Mouse (Mus musculus) embryonic facial prominence, embryonic 15.5 days (tissue): ENCODE data around the gene Dexi. TPM values are rescaled to one million over a fixed set of nuclear protein-coding genes. Genes with fewer than 3 reads are reported as not detected.

Experiments used
- ATAC-seq: fragments of 200-750 bp; cut with Nextera tagmentation; 2 replicates; pipeline ENCODE4 v1.8.0; 2017; ENCODE audit warnings: low read depth, moderate TSS enrichment; ENCODE audit not compliant: insufficient number of reproducible peaks, low FRiP score, low TSS enrichment
- H3K27ac ChIP-seq: fragments of 300-500 bp; sonication (generic); replicated peaks from 2 replicates; pipeline ENCODE4 v1.5.1; 2015; ENCODE audit warnings: mild to moderate bottlenecking, inconsistent platforms
- H3K27me3 ChIP-seq: fragments of 300-500 bp; sonication (generic); 2 replicates; pipeline ENCODE4 v1.6.1; 2015; ENCODE audit warnings: inconsistent platforms
- H3K36me3 ChIP-seq: fragments of 300-500 bp; sonication (generic); 2 replicates; pipeline ENCODE4 v1.6.1; 2015; ENCODE audit warnings: mild to moderate bottlenecking, inconsistent platforms
- H3K4me1 ChIP-seq: fragments of 300-500 bp; sonication (generic); 2 replicates; pipeline ENCODE4 v1.6.1; 2015; ENCODE audit warnings: inconsistent platforms
- H3K4me2 ChIP-seq: fragments of 300-500 bp; sonication (generic); replicated peaks from 2 replicates; pipeline ENCODE4 v1.6.1; 2015; ENCODE audit warnings: mild to moderate bottlenecking, inconsistent platforms
- H3K4me3 ChIP-seq: fragments of 300-500 bp; sonication (generic); replicated peaks from 2 replicates; pipeline ENCODE4 v1.5.1; 2015; ENCODE audit warnings: mild to moderate bottlenecking, inconsistent platforms
- H3K9ac ChIP-seq: fragments of 300-500 bp; sonication (generic); 2 replicates; pipeline ENCODE4 v1.6.1; 2015; ENCODE audit warnings: inconsistent platforms
- H3K9me3 ChIP-seq: fragments of 300-500 bp; sonication (generic); replicated peaks from 2 replicates; pipeline ENCODE4 v1.6.1; 2016; ENCODE audit warnings: inconsistent platforms
- whole genome bisulfite sequencing: fragments of 180-500 bp; shearing (Covaris S2); methylation state at CpG from one replicate; pipeline ENCODE4 v1.1.7; 2015; 5-methylcytosine and 5-hydroxymethylcytosine counted together
- polyA plus RNA-seq: library from polyadenylated mRNA; unstranded; fragments of >200 nt; fragmentation: Nextera tagmentation; extraction: Ambion mirVana; gene quantifications from 2 replicates; pipeline ENCODE4 v1.2.1, GENCODE M21; 2015

Gene Dexi
- polyA plus RNA-seq, 1 experiment from 2014 or later = 26.5 TPM

- no peaks in the 10 kb centered on the region for H3K9me3 ChIP-seq
- 91% methylated on average over 4 of the region's 4 CpGs for WGBS
- ATAC-seq = no peak
- peaks cover 24% of the 10 kb centered on the region for H3K36me3 ChIP-seq
- H3K27me3 ChIP-seq = no peaks in the 10 kb centered on the region
- H3K9ac ChIP-seq = no peak overlapping the region
- H3K4me2 ChIP-seq = no peak overlapping the region
- 0 out of 2 replicates have a peak, but pooled peaks cover 7% of the 10 kb centered on the region for H3K4me1 ChIP-seq
- H3K27ac ChIP-seq = no peak overlapping the region
- no peak overlapping the region for H3K4me3 ChIP-seq
Observed at GRCm38 (mm10) chr16:10567153-10567552, 24.3 kb upstream of the Dexi start.

- peak; percentile 67 for ATAC-seq
- 0 out of 2 replicates have a peak, but pooled peaks cover 7% of the 10 kb centered on the region for H3K4me1 ChIP-seq
- H3K4me2 ChIP-seq = no peak overlapping the region
- no peak overlapping the region for H3K27ac ChIP-seq
- 37% methylated on average over 4 of the region's 4 CpGs for WGBS
- H3K4me3 ChIP-seq = no peak overlapping the region
- H3K27me3 ChIP-seq = no peaks in the 10 kb centered on the region
- H3K9ac ChIP-seq = no peak overlapping the region
- no peaks in the 10 kb centered on the region for H3K9me3 ChIP-seq
- H3K36me3 ChIP-seq = peaks cover 24% of the 10 kb centered on the region
Observed at GRCm38 (mm10) chr16:10565278-10565885, 22.5 kb upstream of the Dexi start.

- WGBS = 80% methylated on average over 8 of the region's 8 CpGs
- H3K9ac ChIP-seq = no peak overlapping the region
- ATAC-seq = no peak
Observed at GRCm38 (mm10) chr16:10559991-10560390, 17.1 kb upstream of the Dexi start.

GRCm38 (mm10) chr16:10553858-10554257, 11.0 kb upstream of the Dexi start:
- Histone ChIP-seq H3K36me3 (no peaks in the 10 kb centered on the region), H3K9ac (no peak overlapping the region), H3K27ac (no peak overlapping the region), H3K27me3 (no peaks in the 10 kb centered on the region), H3K4me1 (peaks cover 12% of the 10 kb centered on the region; the same call in 1 of the 2 replicates), H3K9me3 (no peaks in the 10 kb centered on the region), H3K4me3 (no peak overlapping the region), H3K4me2 (no peak overlapping the region)
- ATAC-seq = no peak
- 71% methylated on average over 2 of the region's 2 CpGs for WGBS

More at GRCm38 (mm10) chr16:10559991-10560390, 17.1 kb upstream of the Dexi start:
- no peak overlapping the region for H3K4me2 ChIP-seq
- H3K27ac ChIP-seq = no peak overlapping the region
- H3K27me3 ChIP-seq = no peaks in the 10 kb centered on the region
- H3K9me3 ChIP-seq = no peaks in the 10 kb centered on the region
- no peaks in the 10 kb centered on the region for H3K4me1 ChIP-seq
- H3K4me3 ChIP-seq = no peak overlapping the region
- peaks cover 14% of the 10 kb centered on the region for H3K36me3 ChIP-seq

- H3K36me3 ChIP-seq = no peaks in the 10 kb centered on the region
- no peaks in the 10 kb centered on the region for H3K27me3 ChIP-seq
- WGBS = 47% methylated on average over 4 of the region's 4 CpGs
- H3K27ac ChIP-seq = no peak overlapping the region; the same call in 1 of the 2 replicates
- no peak overlapping the region for H3K4me3 ChIP-seq
- ATAC-seq = peak; percentile 60; the same call in 1 of the 2 replicates
- H3K4me1 ChIP-seq = peaks cover 17% of the 10 kb centered on the region
- H3K9me3 ChIP-seq = no peaks in the 10 kb centered on the region
- no peak overlapping the region for H3K4me2 ChIP-seq
- no peak overlapping the region for H3K9ac ChIP-seq
Observed at GRCm38 (mm10) chr16:10551592-10551991, 8.7 kb upstream of the Dexi start.

GRCm38 (mm10) chr16:10549600-10549999, 6.7 kb upstream of the Dexi start:
- Histone ChIP-seq H3K27me3 (no peaks in the 10 kb centered on the region), H3K36me3 (no peaks in the 10 kb centered on the region), H3K27ac (no peak overlapping the region), H3K4me3 (no peak overlapping the region), H3K4me2 (no peak overlapping the region), H3K9me3 (no peaks in the 10 kb centered on the region), H3K9ac (no peak overlapping the region), H3K4me1 (peaks cover 27% of the 10 kb centered on the region)
- no peak for ATAC-seq
- 87% methylated on average over 2 of the region's 2 CpGs for WGBS

GRCm38 (mm10) chr16:10548938-10549337, 6.1 kb upstream of the Dexi start:
- ATAC-seq = no peak

GRCm38 (mm10) chr16:10546865-10547264, 4.0 kb upstream of the Dexi start:
- Histone ChIP-seq H3K27me3 (no peaks in the 10 kb centered on the region), H3K27ac (no peak overlapping the region), H3K4me1 (peaks cover 30% of the 10 kb centered on the region), H3K4me2 (peak overlapping the region; percentile 66; the same call in 1 of the 2 replicates), H3K36me3 (no peaks in the 10 kb centered on the region), H3K4me3 (no peak overlapping the region), H3K9ac (no peak overlapping the region), H3K9me3 (no peaks in the 10 kb centered on the region)
- ATAC-seq = no peak
- WGBS = 60% methylated on average over 3 of the region's 3 CpGs

More at GRCm38 (mm10) chr16:10548938-10549337, 6.1 kb upstream of the Dexi start:
- no peaks in the 10 kb centered on the region for H3K27me3 ChIP-seq
- H3K9me3 ChIP-seq = no peaks in the 10 kb centered on the region
- no peak overlapping the region for H3K27ac ChIP-seq
- 79% methylated on average over 3 of the region's 3 CpGs for whole genome bisulfite sequencing
- H3K4me2 ChIP-seq = no peak overlapping the region
- peaks cover 27% of the 10 kb centered on the region for H3K4me1 ChIP-seq
- H3K4me3 ChIP-seq = no peak overlapping the region
- H3K9ac ChIP-seq = no peak overlapping the region
- H3K36me3 ChIP-seq = no peaks in the 10 kb centered on the region

GRCm38 (mm10) chr16:10544995-10545622, 2.3 kb upstream of the Dexi start, which contains the start of gene Clec16a:
Gene Clec16a (plus strand): TSS chr16:10545339.
- WGBS = under 1% methylated on average over 58 of the region's 58 CpGs
- ATAC-seq = peak; percentile 86

GRCm38 (mm10) chr16:10542266-10542665, 588 bp downstream of the Dexi start:
- peak overlapping the region; percentile 82 for H3K27ac ChIP-seq
- 2% methylated on average over 22 of the region's 22 CpGs for WGBS
- peak overlapping the region; percentile 90 for H3K4me3 ChIP-seq
- H3K4me1 ChIP-seq = peaks cover 53% of the 10 kb centered on the region
- ATAC-seq = peak; percentile 10; the same call in 1 of the 2 replicates
- H3K27me3 ChIP-seq = no peaks in the 10 kb centered on the region
- H3K36me3 ChIP-seq = no peaks in the 10 kb centered on the region; the same call in 1 of the 2 replicates
- H3K9ac ChIP-seq = peak overlapping the region; percentile 79
- no peaks in the 10 kb centered on the region for H3K9me3 ChIP-seq
- H3K4me2 ChIP-seq = peak overlapping the region; percentile 87

More at GRCm38 (mm10) chr16:10544995-10545622, 2.3 kb upstream of the Dexi start, which contains the start of gene Clec16a:
- Histone ChIP-seq H3K4me2 (peak within 1 kb of the TSS; percentile 66), H3K27me3 (no peaks in the 10 kb centered on the region), H3K9ac (peak within 1 kb of the TSS; percentile 68), H3K9me3 (no peaks in the 10 kb centered on the region), H3K4me1 (peaks cover 38% of the 10 kb centered on the region), H3K4me3 (peak within 1 kb of the TSS; percentile 92), H3K36me3 (no peaks in the 10 kb centered on the region), H3K27ac (peak within 1 kb of the TSS; percentile 48; the same call in 1 of the 2 replicates)

- 16% methylated on average over 7 of the region's 7 CpGs for WGBS
- H3K27me3 ChIP-seq = no peaks in the 10 kb centered on the region
- H3K4me3 ChIP-seq = peak overlapping the region; percentile 90
- H3K36me3 ChIP-seq = no peaks in the 10 kb centered on the region; the same call in 1 of the 2 replicates
- no peaks in the 10 kb centered on the region for H3K9me3 ChIP-seq
- H3K4me2 ChIP-seq = peak overlapping the region; percentile 87
- peaks cover 48% of the 10 kb centered on the region for H3K4me1 ChIP-seq
- ATAC-seq = no peak
- peak overlapping the region; percentile 82 for H3K27ac ChIP-seq
- no peak overlapping the region; the same call in 1 of the 2 replicates for H3K9ac ChIP-seq
Observed at GRCm38 (mm10) chr16:10541598-10541930, 1.3 kb downstream of the Dexi start.
